Mouse (Mus musculus): Measurements from ENCODE around the gene Os9. TPM values are rescaled to one million over a fixed set of nuclear protein-coding genes. Genes with fewer than 3 reads are reported as not detected.

Gene Os9
- polyA plus RNA-seq, 2 experiments: 22.9 to 25.0 TPM

DNA sequence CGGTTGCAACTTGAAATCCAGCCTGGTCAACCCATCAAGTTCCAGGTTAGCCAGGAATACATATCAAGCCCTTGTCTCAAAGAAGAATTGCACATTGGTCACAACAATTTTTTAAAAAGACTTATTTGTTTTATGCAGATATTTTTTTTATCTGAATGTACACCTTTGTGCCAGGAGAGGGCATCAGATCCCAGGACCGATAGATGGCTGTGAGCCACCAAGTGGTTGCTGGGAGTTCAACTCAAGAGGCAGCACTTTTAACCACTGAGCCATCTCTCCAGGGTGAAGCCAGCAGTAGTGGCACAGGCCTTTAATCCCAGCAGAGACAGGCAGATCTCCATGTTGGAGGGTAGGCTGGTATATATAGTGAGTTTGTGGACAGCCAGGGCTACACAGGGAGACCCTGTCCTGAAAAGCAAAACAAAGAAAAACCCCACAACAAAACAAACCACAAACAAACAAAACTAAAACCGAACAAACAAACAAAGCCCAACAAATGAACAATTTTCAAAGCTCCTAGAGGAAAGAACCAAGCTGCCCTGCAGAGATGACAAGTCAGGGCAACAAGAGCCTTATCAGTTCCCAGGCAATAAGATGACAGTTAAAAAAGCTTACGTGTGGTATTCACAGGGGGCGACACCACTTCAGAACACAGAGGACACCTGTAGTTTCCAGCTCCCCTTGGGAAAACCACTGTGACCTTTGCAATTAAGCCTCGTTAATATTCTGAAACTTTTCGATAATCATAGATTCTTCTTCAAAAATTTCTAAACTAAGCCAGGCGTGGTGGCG lies 4.5 kb upstream of the Os9 start:
- TF ChIP-seq EP300 (IDR thresholded peaks at IDR 0.05; ENCODE audit: low read depth) (peak; percentile 78), CTCF (IDR thresholded peaks at IDR 0.05; ENCODE audit: low read depth) (peak; percentile 70)
- Histone ChIP-seq H3K4me3 (ENCODE audit: insufficient read depth in 1 of 2, low read depth in 2 of 2, low read length in 2 of 2) (no peak overlapping the region), H3K4me2 (ENCODE audit: low read depth) (no peak overlapping the region), H3K9ac (replicated peaks) (no peak overlapping the region), H3K9me3 (ENCODE audit: control insufficient read depth, low read length) (no peaks in the 10 kb centered on the region), H3K27ac (peak overlapping the region; percentile 62), H3K4me1 (replicated peaks; ENCODE audit: control insufficient read depth in 2 of 2, insufficient read depth in 2 of 2, low read length in 1 of 2) (peaks cover 43 to 50% of the 10 kb centered on the region in 2 experiments), H3K36me3 (replicated peaks; ENCODE audit: control insufficient read depth, insufficient read depth, low read depth) (no peaks in the 10 kb centered on the region), H3K27me3 (ENCODE audit: control insufficient read depth, insufficient read depth, low read length) (no peaks in the 10 kb centered on the region)
- WGBS (ENCODE audit: insufficient replicate concordance): 41% methylated on average over 9 of the region's 9 CpGs
- no peak for DNase-seq (ENCODE audit: low read depth in 3 of 3, low spot score in 3 of 3)
- ATAC-seq (ENCODE audit: insufficient read depth): no peak

- Histone ChIP-seq H3K4me1 (replicated peaks; ENCODE audit: control insufficient read depth in 2 of 2, insufficient read depth in 2 of 2, low read length in 1 of 2) (peaks cover 45 to 50% of the 10 kb centered on the region in 2 experiments), H3K36me3 (replicated peaks; ENCODE audit: control insufficient read depth, insufficient read depth, low read depth) (peaks cover 10% of the 10 kb centered on the region), H3K9ac (replicated peaks) (peak overlapping the region; percentile 49), H3K27me3 (ENCODE audit: control insufficient read depth, insufficient read depth, low read length) (no peaks in the 10 kb centered on the region), H3K4me3 (ENCODE audit: insufficient read depth in 1 of 2, low read depth in 2 of 2, low read length in 2 of 2) (peak overlapping the region; percentile 46 to 56), H3K27ac (peak overlapping the region; percentile 78), H3K4me2 (ENCODE audit: low read depth) (peak overlapping the region; percentile 73), H3K9me3 (ENCODE audit: control insufficient read depth, low read length) (no peaks in the 10 kb centered on the region)
- TF ChIP-seq EP300 (IDR thresholded peaks at IDR 0.05; ENCODE audit: low read depth) (no peak), CTCF (IDR thresholded peaks at IDR 0.05; ENCODE audit: low read depth) (peak; percentile 81)
- 26% methylated on average over 4 of the region's 4 CpGs for WGBS (ENCODE audit: insufficient replicate concordance)
- no peak for ATAC-seq (ENCODE audit: insufficient read depth)
- DNase-seq (ENCODE audit: low read depth in 3 of 3, low spot score in 3 of 3): peak; percentile 62 to 73 (median 67)
These were observed 2.5 kb upstream of the Os9 start for GRCm38 (mm10) chr10:127123436-127123805.

DNA sequence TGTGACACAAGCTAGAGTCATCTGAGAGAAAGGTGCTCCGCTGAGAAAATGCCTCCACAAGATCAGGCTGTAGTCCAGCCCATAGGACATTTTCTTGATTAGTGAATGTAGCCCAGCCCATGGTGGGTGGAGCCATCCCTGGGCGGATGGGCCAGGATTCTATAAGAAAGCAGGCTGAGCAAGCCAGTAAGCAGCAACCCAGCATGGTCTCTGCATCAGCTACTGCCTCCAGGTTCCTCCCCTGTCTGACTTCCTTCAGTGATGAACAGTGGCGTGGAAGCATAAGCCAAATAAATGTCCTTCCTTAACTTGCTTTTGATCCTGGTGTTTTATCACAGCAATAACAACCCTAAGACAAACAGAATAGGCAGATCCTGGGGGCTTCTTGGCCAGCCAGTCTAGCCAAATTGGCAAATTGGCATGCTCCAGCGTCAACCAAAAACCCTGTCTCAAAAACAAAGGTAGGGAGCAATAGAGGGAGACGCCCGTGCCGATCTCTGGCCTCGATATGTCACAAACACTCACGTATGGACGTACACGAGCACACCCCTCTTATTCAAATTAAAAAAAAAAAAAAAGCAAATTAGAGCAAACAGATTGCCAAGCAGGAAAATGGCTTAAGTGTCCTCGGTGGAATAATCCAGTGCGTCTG lies 2.0 kb upstream of the Os9 start:
- ATAC-seq (ENCODE audit: insufficient read depth) (peak; percentile 57), DNase-seq (ENCODE audit: low read depth in 3 of 3, low spot score in 3 of 3) (peak; percentile 72 to 77 (median 76))
- Histone ChIP-seq H3K4me2 (ENCODE audit: low read depth) (peak overlapping the region; percentile 73), H3K27ac (peak overlapping the region; percentile 78), H3K36me3 (replicated peaks; ENCODE audit: control insufficient read depth, insufficient read depth, low read depth) (peaks cover 13% of the 10 kb centered on the region), H3K9ac (replicated peaks) (peak overlapping the region; percentile 49), H3K4me3 (ENCODE audit: insufficient read depth in 1 of 2, low read depth in 2 of 2, low read length in 2 of 2) (peak overlapping the region; percentile 46 to 56), H3K9me3 (ENCODE audit: control insufficient read depth, low read length) (no peaks in the 10 kb centered on the region), H3K27me3 (ENCODE audit: control insufficient read depth, insufficient read depth, low read length) (no peaks in the 10 kb centered on the region), H3K4me1 (replicated peaks; ENCODE audit: control insufficient read depth in 2 of 2, insufficient read depth in 2 of 2, low read length in 1 of 2) (peaks cover 43 to 46% of the 10 kb centered on the region in 2 experiments)
- TF ChIP-seq CTCF (IDR thresholded peaks at IDR 0.05; ENCODE audit: low read depth) (no peak), EP300 (IDR thresholded peaks at IDR 0.05; ENCODE audit: low read depth) (no peak)
- 18% methylated on average over 13 of the region's 13 CpGs for WGBS (ENCODE audit: insufficient replicate concordance)

GRCm38 (mm10) chr10:127122018-127122417 lies 1.1 kb upstream of the Os9 start:
- H3K9ac ChIP-seq (replicated peaks): no peak overlapping the region; the same call in 1 of the 2 replicates
- WGBS (ENCODE audit: insufficient replicate concordance): 73% methylated on average over 3 of the region's 3 CpGs

More at GRCm38 (mm10) chr10:127122018-127122417, 1.1 kb upstream of the Os9 start:
- peaks cover 37 to 40% of the 10 kb centered on the region in 2 experiments for H3K4me1 ChIP-seq (replicated peaks; ENCODE audit: control insufficient read depth in 2 of 2, insufficient read depth in 2 of 2, low read length in 1 of 2)
- H3K27me3 ChIP-seq (ENCODE audit: control insufficient read depth, insufficient read depth, low read length): no peaks in the 10 kb centered on the region
- peak overlapping the region; percentile 73 for H3K4me2 ChIP-seq (ENCODE audit: low read depth)
- no peak overlapping the region for H3K4me3 ChIP-seq (ENCODE audit: insufficient read depth in 1 of 2, low read depth in 2 of 2, low read length in 2 of 2)
- no peaks in the 10 kb centered on the region for H3K9me3 ChIP-seq (ENCODE audit: control insufficient read depth, low read length)
- peaks cover 18% of the 10 kb centered on the region for H3K36me3 ChIP-seq (replicated peaks; ENCODE audit: control insufficient read depth, insufficient read depth, low read depth)
- H3K27ac ChIP-seq: peak overlapping the region; percentile 78
- DNase-seq (ENCODE audit: low read depth in 3 of 3, low spot score in 3 of 3) (no peak), ATAC-seq (ENCODE audit: insufficient read depth) (no peak)
- TF ChIP-seq CTCF (IDR thresholded peaks at IDR 0.05; ENCODE audit: low read depth): no peak
- TF ChIP-seq EP300 (IDR thresholded peaks at IDR 0.05; ENCODE audit: low read depth): no peak

Measured in liver, embryonic 14.5 days (tissue).